Mouse (Mus musculus) CH12.LX (cell line): ENCODE data around the gene Anln. TPM values are rescaled to one million over a fixed set of nuclear protein-coding genes. Genes with fewer than 3 reads are reported as not detected.

Experiments
- DNase-seq: peaks from one replicate; pipeline ENCODE4 v3.0.0-alpha.2; 2013; ENCODE audit errors: extremely low read depth
- H3K27ac ChIP-seq: 2 replicates; pipeline ENCODE4 v1.5.1; 2012; ENCODE audit warnings: low read depth, mild to moderate bottlenecking, control low read depth, moderate library complexity; ENCODE audit not compliant: insufficient read depth
- H3K27me3 ChIP-seq: replicated peaks from 2 replicates; pipeline ENCODE3; 2012; ENCODE audit warnings: inconsistent platforms
- H3K36me3 ChIP-seq, 2 experiments: replicated peaks in 1 of 2; 2 replicates each; pipeline versions ENCODE3 to v1.6.1; 2012; ENCODE audit warnings: inconsistent platforms in 1 of 2, low read length in 1 of 2, mild to moderate bottlenecking in 1 of 2, mixed read lengths in 1 of 2, moderate library complexity in 1 of 2; ENCODE audit not compliant: control insufficient read depth in 1 of 2, insufficient read depth in 1 of 2
- H3K4me1 ChIP-seq, 2 experiments: 2 replicates each; pipeline ENCODE4 v1.6.1; 2012; ENCODE audit warnings: inconsistent platforms in 1 of 2, moderate library complexity in 1 of 2; ENCODE audit not compliant: insufficient read depth in 2 of 2, control insufficient read depth in 1 of 2
- H3K4me2 ChIP-seq: 2 replicates; pipeline ENCODE4 v1.6.1; 2012; ENCODE audit warnings: low read depth, mild to moderate bottlenecking, control low read depth; ENCODE audit not compliant: poor library complexity, insufficient read depth, severe bottlenecking
- H3K4me3 ChIP-seq, 3 experiments: fragments of 150-350 bp in 1 of 3; sonication (generic) in 1 of 3; replicated peaks in 1 of 3; 2 replicates each; pipeline versions ENCODE3 to v1.5.1; 2011 to 2012; ENCODE audit warnings: low read depth in 2 of 3, low read length in 2 of 3, mild to moderate bottlenecking in 2 of 3, moderate library complexity in 2 of 3, control low read depth in 1 of 3, improper control_type of control experiment in 1 of 3, inconsistent platforms in 1 of 3, mixed read lengths in 1 of 3; ENCODE audit not compliant: poor library complexity in 1 of 3
- H3K79me2 ChIP-seq: replicated peaks from 2 replicates; pipeline ENCODE4 v1.6.1; 2012; ENCODE audit warnings: mild to moderate bottlenecking, moderate library complexity; ENCODE audit not compliant: control insufficient read depth, poor library complexity, insufficient read depth, severe bottlenecking; ENCODE audit errors: extremely low read depth
- H3K9ac ChIP-seq: 2 replicates; pipeline ENCODE4 v1.6.1; 2012; ENCODE audit warnings: low read depth, mild to moderate bottlenecking, control low read depth, moderate library complexity; ENCODE audit not compliant: insufficient read depth
- H3K9me3 ChIP-seq: replicated peaks from 2 replicates; pipeline ENCODE3; 2012; ENCODE audit warnings: low read length, inconsistent platforms, mixed read lengths
- BHLHE40 ChIP-seq: IDR thresholded peaks from 2 replicates; pipeline ENCODE4 v1.6.1; 2011; ENCODE audit warnings: mild to moderate bottlenecking, low read depth, low read length, improper control_type of control experiment
- CHD1 ChIP-seq: IDR thresholded peaks from 2 replicates; pipeline ENCODE4 v1.6.1; 2012; ENCODE audit warnings: low read depth, low read length, improper control_type of control experiment, inconsistent platforms
- CTCF ChIP-seq, 2 experiments: IDR thresholded peaks in 1 of 2; conservative IDR thresholded peaks in 1 of 2; 2 replicates each; pipeline ENCODE4 v1.5.1; 2011 to 2012; ENCODE audit warnings: low read depth in 2 of 2, low read length in 2 of 2, improper control_type of control experiment in 1 of 2, inconsistent platforms in 1 of 2, mild to moderate bottlenecking in 1 of 2, moderate library complexity in 1 of 2
- E2F4 ChIP-seq: IDR thresholded peaks from 2 replicates; pipeline ENCODE4 v1.6.1; 2011; ENCODE audit warnings: low read depth, low read length, improper control_type of control experiment; ENCODE audit not compliant: insufficient replicate concordance
- ELF1 ChIP-seq: IDR thresholded peaks from 2 replicates; pipeline ENCODE4 v1.6.1; 2014; ENCODE audit warnings: low read depth, mild to moderate bottlenecking, inconsistent platforms, low read length, improper control_type of control experiment
- EP300 ChIP-seq: IDR thresholded peaks from 2 replicates; pipeline ENCODE4 v1.6.1; 2011; ENCODE audit warnings: low read length, improper control_type of control experiment
- ETS1 ChIP-seq: conservative IDR thresholded peaks from 2 replicates; pipeline ENCODE4 v1.6.1; 2012; ENCODE audit warnings: low read depth, mild to moderate bottlenecking, inconsistent platforms, low read length, improper control_type of control experiment, moderate library complexity
- GABPA ChIP-seq: IDR thresholded peaks from 2 replicates; pipeline ENCODE4 v1.6.1; 2012; ENCODE audit warnings: low read depth, low read length, improper control_type of control experiment, inconsistent platforms; ENCODE audit not compliant: insufficient replicate concordance
- HCFC1 ChIP-seq: IDR thresholded peaks from 2 replicates; pipeline ENCODE4 v1.6.1; 2012; ENCODE audit warnings: low read depth, mild to moderate bottlenecking, inconsistent platforms, low read length, improper control_type of control experiment
- IRF4 ChIP-seq: IDR thresholded peaks from 2 replicates; pipeline ENCODE4 v1.6.1; 2014; ENCODE audit warnings: low read depth, mild to moderate bottlenecking, inconsistent platforms, low read length, improper control_type of control experiment
- JUN ChIP-seq: IDR thresholded peaks from 2 replicates; pipeline ENCODE4 v1.6.1; 2011; ENCODE audit warnings: low read depth, mild to moderate bottlenecking, low read length, improper control_type of control experiment, moderate library complexity; ENCODE audit not compliant: insufficient read depth
- JUND ChIP-seq: conservative IDR thresholded peaks from 2 replicates; pipeline ENCODE4 v1.6.1; 2011; ENCODE audit warnings: low read depth, low read length, improper control_type of control experiment
- KAT2A ChIP-seq: IDR thresholded peaks from 2 replicates; pipeline ENCODE4 v1.6.1; 2012; ENCODE audit warnings: low read length, improper control_type of control experiment, inconsistent platforms; ENCODE audit not compliant: insufficient replicate concordance
- MAFK ChIP-seq: IDR thresholded peaks from 2 replicates; pipeline ENCODE4 v1.6.1; 2011; ENCODE audit warnings: low read length, improper control_type of control experiment; ENCODE audit not compliant: insufficient replicate concordance
- MAX ChIP-seq: IDR thresholded peaks from 2 replicates; pipeline ENCODE4 v1.6.1; 2011; ENCODE audit warnings: low read length, improper control_type of control experiment
- MEF2A ChIP-seq: IDR thresholded peaks from 2 replicates; pipeline ENCODE4 v1.6.1; 2014; ENCODE audit warnings: low read depth, mild to moderate bottlenecking, inconsistent platforms, low read length, improper control_type of control experiment, borderline replicate concordance
- MXI1 ChIP-seq: IDR thresholded peaks from 2 replicates; pipeline ENCODE4 v1.6.1; 2011; ENCODE audit warnings: mild to moderate bottlenecking, low read depth, low read length, improper control_type of control experiment
- MYC ChIP-seq: IDR thresholded peaks from 2 replicates; pipeline ENCODE4 v1.6.1; 2011; ENCODE audit warnings: low read depth, mild to moderate bottlenecking, improper control_type of control experiment, low read length
- NRF1 ChIP-seq: IDR thresholded peaks from 2 replicates; pipeline ENCODE4 v1.6.1; 2014; ENCODE audit warnings: low read depth, mild to moderate bottlenecking, inconsistent platforms, low read length, improper control_type of control experiment, moderate library complexity
- PAX5 ChIP-seq: IDR thresholded peaks from 2 replicates; pipeline ENCODE4 v1.6.1; 2012; ENCODE audit warnings: low read length, inconsistent platforms, mixed read lengths
- POLR2A ChIP-seq: IDR thresholded peaks from 2 replicates; pipeline ENCODE4 v1.6.1; 2011; ENCODE audit warnings: low read depth, mild to moderate bottlenecking, improper control_type of control experiment, low read length
- POLR2AphosphoS2 ChIP-seq: IDR thresholded peaks from 2 replicates; pipeline ENCODE4 v1.6.1; 2011; ENCODE audit warnings: low read depth, low read length, improper control_type of control experiment
- RCOR1 ChIP-seq: conservative IDR thresholded peaks from 2 replicates; pipeline ENCODE4 v1.6.1; 2012; ENCODE audit warnings: low read depth, mild to moderate bottlenecking, inconsistent platforms, low read length, improper control_type of control experiment
- SMC3 ChIP-seq: IDR thresholded peaks from 2 replicates; pipeline ENCODE4 v1.6.1; 2011; ENCODE audit warnings: low read depth, low read length, improper control_type of control experiment
- TCF12 ChIP-seq: IDR thresholded peaks from 2 replicates; pipeline ENCODE4 v1.6.1; 2014; ENCODE audit warnings: low read depth, mild to moderate bottlenecking, inconsistent platforms, low read length, improper control_type of control experiment
- UBTF ChIP-seq: IDR thresholded peaks from 2 replicates; pipeline ENCODE4 v1.6.1; 2012; ENCODE audit warnings: low read depth, mild to moderate bottlenecking, inconsistent platforms, low read length, improper control_type of control experiment, moderate library complexity
- USF1 ChIP-seq: IDR thresholded peaks from 2 replicates; pipeline ENCODE4 v1.6.1; 2014; ENCODE audit warnings: low read depth, mild to moderate bottlenecking, inconsistent platforms, low read length, improper control_type of control experiment
- ZC3H11A ChIP-seq: IDR thresholded peaks from 2 replicates; pipeline ENCODE4 v1.6.1; 2012; ENCODE audit warnings: low read depth, mild to moderate bottlenecking, inconsistent platforms, low read length, improper control_type of control experiment
- ZNF384 ChIP-seq: IDR thresholded peaks from 2 replicates; pipeline ENCODE4 v1.6.1; 2012; ENCODE audit warnings: low read depth, low read length, improper control_type of control experiment, inconsistent platforms
- dilution Hi-C: fragments of 300-500 bp; cut with MboI; formaldehyde crosslinking; loops from 2 replicates; pipeline ENCODE4 v1.14.3; 2020; ENCODE audit warnings: low sequenced_read_pairs; ENCODE audit not compliant: extremely low pct_unique_long_range_greater_than_20kb, extremely low pct_ligation_motif_present
- in situ Hi-C: fragments of 300-500 bp; cut with MboI; formaldehyde crosslinking; loops from 3 replicates; pipeline ENCODE4 v1.14.3; 2019; ENCODE audit warnings: low sequenced_read_pairs, low pct_ligation_motif_present, low pct_unique_long_range_greater_than_20kb, mixed read lengths
- polyA plus RNA-seq: library from polyadenylated mRNA; unstranded; fragments of >175 nt; gene quantifications from 2 replicates; pipeline ENCODE4 v1.2.1, GENCODE M21; 2012; ENCODE audit warnings: low read depth; ENCODE audit not compliant: insufficient read length
- total RNA-seq, 2 experiments: library from RNA; depleted of rRNA; stranded (reverse); fragments of 300-350 nt in 1 of 2; fragments of >200 nt in 1 of 2; gene quantifications; 2 replicates each; pipeline ENCODE4 v1.2.3; 2012 to 2014

The Anln gene
- total and polyA plus RNA-seq, 3 experiments = 12.2 to 15.7 (median 12.3) TPM

- in situ Hi-C loops (no loop called here), dilution Hi-C loops (no loop called here)
- no peak for DNase-seq
These were observed 22.8 kb downstream of the Anln start for GRCm38 (mm10) chr9:22366221-22366620.

DNA sequence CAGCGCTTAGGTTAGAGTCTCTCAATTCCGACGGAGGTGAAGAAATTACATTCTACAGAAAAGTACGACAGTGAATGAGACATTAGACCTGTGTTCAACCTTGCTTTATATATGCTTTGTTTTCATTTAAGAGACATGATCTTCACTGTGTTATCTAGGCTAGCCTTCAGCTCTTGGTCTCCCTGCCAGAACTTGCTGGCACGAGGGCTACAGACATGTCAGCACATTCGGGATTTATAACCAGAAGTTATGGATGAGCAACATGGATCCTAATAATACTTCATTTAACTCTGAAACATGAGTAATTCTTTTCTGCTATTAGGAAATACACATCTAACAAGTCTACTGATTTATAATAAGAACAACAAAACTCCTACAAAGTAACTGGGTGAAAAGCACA lies 28.1 kb downstream of the Anln start:
- TF ChIP-seq JUN = no peak
- TF ChIP-seq POLR2A = no peak
- TF ChIP-seq GABPA = no peak
- TF ChIP-seq IRF4 = no peak
- TF ChIP-seq CHD1 = no peak
- no peak for TF ChIP-seq ELF1
- no peak for TF ChIP-seq USF1
- TF ChIP-seq SMC3 = no peak
- TF ChIP-seq CTCF (conservative IDR thresholded peaks at IDR 0.05 in 1 of 2, IDR thresholded peaks at IDR 0.05 in 1 of 2; ENCODE audit: low read depth in 2 of 2, low read length in 2 of 2) = no peak
- no peak for TF ChIP-seq NRF1
- TF ChIP-seq UBTF = no peak
- TF ChIP-seq ZNF384 = no peak
- TF ChIP-seq MAX = no peak
- TF ChIP-seq ETS1 = no peak
- no peak for TF ChIP-seq MAFK
- no peak for TF ChIP-seq RCOR1
- no peak for TF ChIP-seq MEF2A
- TF ChIP-seq PAX5 = no peak
- TF ChIP-seq ZC3H11A = no peak
- TF ChIP-seq TCF12 = no peak
- no peak overlapping the region for H3K4me2 ChIP-seq
- H3K4me1 ChIP-seq = no peaks in the 10 kb centered on the region
- DNase-seq = no peak
- no peaks in the 10 kb centered on the region for H3K27me3 ChIP-seq
- H3K79me2 ChIP-seq = no peaks in the 10 kb centered on the region
- H3K9me3 ChIP-seq = no peaks in the 10 kb centered on the region
- H3K27ac ChIP-seq = no peak overlapping the region
- H3K9ac ChIP-seq = no peak overlapping the region
- H3K36me3 ChIP-seq = peaks cover 68 to 89% of the 10 kb centered on the region in 2 experiments
- no peak overlapping the region for H3K4me3 ChIP-seq
- in situ Hi-C loops (no loop called here), dilution Hi-C loops (no loop called here)

More at GRCm38 (mm10) chr9:22366221-22366620, 22.8 kb downstream of the Anln start:
- Histone ChIP-seq H3K27ac (no peak overlapping the region), H3K9me3 (no peaks in the 10 kb centered on the region), H3K9ac (no peak overlapping the region), H3K36me3 (peaks cover 56 to 87% of the 10 kb centered on the region in 2 experiments), H3K4me1 (0 out of 4 replicates have a peak, but pooled peaks cover 0 to 3% of the 10 kb centered on the region in 2 experiments), H3K4me2 (no peak overlapping the region), H3K27me3 (no peaks in the 10 kb centered on the region), H3K79me2 (no peaks in the 10 kb centered on the region), H3K4me3 (no peak overlapping the region)
- TF ChIP-seq BHLHE40 (no peak), MXI1 (no peak), USF1 (no peak), MYC (no peak), ZNF384 (no peak), ELF1 (no peak), KAT2A (no peak), IRF4 (no peak), GABPA (no peak), EP300 (no peak), HCFC1 (no peak), POLR2AphosphoS2 (no peak), MAX (no peak), MAFK (no peak), E2F4 (no peak), CTCF (conservative IDR thresholded peaks at IDR 0.05 in 1 of 2, IDR thresholded peaks at IDR 0.05 in 1 of 2; ENCODE audit: low read depth in 2 of 2, low read length in 2 of 2) (no peak), JUND (no peak), ETS1 (no peak)
